Mouse (Mus musculus) right cerebral cortex, postnatal 4 days (tissue): Measurements from ENCODE around the gene Scml4.

Experiments used
- DNase-seq: peaks from one replicate; pipeline ENCODE4 v3.0.0-alpha.2; 2022

The Scml4 gene

DNA sequence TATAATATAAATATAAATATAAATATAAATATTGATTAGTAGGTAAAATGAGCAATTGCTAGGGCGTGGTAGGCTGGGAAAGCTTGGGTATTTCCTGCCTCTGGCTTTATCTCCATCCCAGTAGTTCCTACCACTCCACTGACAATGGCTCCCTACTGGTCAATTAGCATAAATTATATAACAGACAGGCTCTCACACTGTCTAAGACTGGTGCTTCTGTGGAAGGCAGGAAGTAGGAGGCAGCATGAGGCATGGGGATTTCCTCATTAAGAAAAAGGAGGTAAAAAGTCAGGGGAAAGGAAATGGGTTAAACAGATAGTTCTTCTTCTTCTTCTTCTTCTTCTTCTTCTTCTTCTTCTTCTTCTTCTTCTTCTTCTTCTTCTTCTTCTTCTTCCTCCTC is 48.4 kb downstream of the Scml4 start:
- no peak for DNase-seq

- DNase-seq, result no peak
Observed at GRCm38 (mm10) chr10:42910567-42910966, 50.4 kb downstream of the Scml4 start.

DNA sequence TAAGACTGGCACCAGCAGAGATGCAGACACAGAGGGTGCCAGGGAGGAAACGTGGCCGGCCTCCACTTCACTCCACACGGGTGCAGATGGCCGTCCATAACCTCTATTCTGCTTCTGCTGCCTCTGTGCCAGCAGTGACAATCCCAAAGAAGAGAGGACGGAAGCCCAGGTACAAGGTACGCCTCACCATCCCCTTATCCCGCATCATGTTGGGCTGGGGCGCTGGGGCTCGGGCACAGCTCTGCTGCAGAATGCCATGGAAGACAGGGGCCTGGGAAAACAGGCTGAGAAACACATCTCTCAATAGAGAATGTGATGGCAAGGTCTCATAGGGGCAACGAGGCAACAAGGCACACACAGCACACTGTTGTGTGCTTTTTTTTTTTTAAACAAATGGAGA is 51.9 kb downstream of the Scml4 start:
- no peak for DNase-seq

DNA sequence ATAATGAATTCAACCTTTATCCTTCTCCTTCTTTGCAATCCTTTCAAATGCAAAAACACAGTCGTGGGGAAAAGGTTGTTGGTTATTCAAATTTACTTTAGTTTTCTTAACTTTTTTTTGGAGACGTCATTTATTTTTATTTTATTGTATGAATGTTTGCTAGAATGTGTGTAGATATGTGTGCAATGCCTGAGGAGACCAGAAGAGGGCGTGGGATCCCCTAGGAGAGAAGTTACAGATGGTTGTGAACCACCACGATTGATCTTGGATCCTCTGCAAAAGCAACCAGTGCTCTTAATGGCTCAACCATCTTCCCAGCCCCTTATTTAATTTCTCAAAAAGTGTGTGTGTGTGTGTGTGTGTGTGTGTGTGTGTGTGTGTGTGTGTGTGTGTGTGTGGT is 53.0 kb downstream of the Scml4 start:
- DNase-seq, result no peak

GRCm38 (mm10) chr10:42914146-42914545 is 54.0 kb downstream of the Scml4 start:
- no peak for DNase-seq

DNA sequence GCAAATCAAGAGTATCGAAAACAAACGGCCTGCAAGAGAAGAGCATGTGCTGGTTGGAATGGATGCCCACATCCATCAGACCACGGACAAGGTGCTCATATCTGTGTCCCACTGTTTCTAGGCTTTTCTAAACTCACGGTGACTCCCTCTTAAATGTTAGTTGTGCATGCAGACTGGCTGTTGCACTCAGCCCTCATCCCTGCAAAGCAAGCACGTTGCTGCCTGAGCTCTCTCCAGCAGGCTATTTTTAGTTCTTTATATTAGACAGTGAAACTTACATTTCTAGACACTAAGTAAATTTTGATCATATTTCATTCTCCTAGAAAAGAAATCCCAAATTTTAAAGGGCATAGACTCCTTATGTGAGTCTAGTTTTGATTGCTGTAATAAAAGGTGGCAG is 57.2 kb downstream of the Scml4 start:
- DNase-seq, result no peak

DNA sequence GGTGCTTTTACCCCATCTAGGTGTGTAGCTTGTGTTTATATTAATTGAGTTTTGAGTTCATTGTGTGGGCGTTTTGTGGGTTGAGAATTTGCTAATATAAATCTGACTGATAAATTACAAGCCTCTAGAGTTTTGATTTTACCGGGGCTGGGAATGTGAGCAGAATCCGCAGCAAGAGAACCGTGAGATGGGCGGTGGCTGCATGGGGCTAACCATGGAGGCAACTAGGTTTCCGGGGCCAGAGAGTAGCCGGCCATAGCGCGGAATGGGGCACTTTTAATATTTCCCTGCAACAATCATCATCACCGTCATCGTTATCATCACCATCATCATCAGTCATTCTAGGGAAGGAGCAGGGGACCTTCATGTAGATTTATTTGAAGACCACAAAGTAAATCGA is 59.6 kb downstream of the Scml4 start:
- no peak for DNase-seq

GRCm38 (mm10) chr10:42925103-42925866 is 65.1 kb downstream of the Scml4 start:
- DNase-seq, result no peak

DNA sequence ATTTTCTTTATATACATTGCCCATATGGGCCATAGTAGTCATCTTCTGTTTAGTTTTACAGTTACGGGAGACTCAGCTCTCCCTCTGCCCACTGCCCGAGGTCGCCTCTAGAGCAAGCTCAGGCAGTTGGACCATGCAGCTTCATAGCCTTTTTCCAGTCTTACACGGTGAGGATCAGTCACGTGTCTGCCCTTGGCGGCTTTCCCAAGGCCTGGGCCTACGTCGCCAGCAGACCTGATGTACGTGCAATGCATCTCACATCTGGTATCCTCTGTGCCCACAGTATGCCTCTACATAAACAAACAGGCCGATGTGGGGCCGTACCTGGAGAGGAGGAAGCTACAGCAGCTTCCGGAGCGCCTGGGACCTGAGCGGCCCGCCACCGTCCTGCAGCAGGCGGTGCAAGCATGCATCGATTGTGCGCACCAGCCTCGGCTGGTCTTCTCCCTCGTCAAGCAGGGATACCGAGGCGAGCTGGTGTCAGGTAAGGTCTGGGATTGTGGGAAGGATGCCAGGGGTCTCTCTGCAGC is 70.0 kb downstream of the Scml4 start:
- no peak for DNase-seq

- DNase-seq, result no peak
Observed at GRCm38 (mm10) chr10:42932862-42933480, 72.8 kb downstream of the Scml4 start.

DNA sequence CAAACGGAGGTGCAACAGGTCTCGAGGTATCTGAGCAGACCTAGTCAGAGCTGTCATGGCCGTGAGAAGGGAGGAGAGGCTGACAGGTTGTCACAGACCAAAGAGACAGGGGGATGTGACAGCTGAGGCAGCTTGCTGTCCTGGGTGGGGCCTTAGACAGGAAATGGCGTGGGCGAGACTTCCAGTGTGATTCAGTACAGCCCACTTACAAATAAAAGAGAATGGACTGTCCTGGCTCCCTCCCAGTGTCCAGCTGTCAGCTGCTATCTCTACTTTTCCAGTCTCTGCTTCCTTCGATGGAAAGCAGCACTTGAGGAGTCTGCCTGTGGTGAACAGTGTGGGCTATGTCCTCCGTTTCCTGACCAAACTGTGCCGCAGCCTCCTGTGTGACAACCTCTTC is 74.5 kb downstream of the Scml4 start:
- DNase-seq, result no peak

DNA sequence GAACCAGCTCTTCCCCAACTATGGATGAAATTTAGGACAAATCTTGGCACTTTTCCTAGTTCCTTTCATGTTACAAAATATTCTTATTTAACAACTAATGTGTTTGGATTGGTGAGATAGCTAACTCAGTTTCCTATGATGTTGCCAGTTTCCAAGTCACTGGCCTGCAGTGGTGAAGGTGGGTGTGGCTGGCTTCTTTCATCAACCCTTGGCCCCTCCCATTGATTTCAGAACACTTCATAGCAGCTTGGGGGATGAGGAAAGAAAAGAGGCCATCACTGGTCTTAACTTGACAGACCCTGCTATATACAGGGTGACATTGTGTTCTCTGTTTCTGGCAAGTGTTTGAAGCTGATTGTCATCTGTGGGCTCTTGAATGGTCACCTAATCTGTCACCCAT is 76.0 kb downstream of the Scml4 start:
- no peak for DNase-seq

DNA sequence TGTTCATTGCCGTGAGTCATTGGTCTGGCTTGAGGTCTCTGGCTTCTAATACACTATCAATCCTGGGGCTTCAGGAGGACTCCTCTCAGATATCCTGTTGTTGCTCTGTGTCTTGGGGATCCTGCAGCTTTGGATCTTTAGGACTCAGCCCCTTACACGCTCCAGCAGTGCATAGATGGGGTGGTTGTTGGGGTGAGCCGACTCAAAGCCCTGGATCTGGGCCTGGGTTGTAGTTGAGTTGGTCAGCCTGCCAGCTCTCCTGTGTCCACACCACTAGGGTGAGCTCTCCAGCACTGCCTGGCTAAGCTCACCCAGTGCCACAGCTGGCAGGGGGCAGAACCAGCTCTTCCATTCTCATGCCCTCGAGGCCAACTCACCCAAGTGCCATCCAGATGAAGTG is 78.2 kb downstream of the Scml4 start:
- DNase-seq, result no peak

- no peak for DNase-seq
Observed at GRCm38 (mm10) chr10:42939691-42940090, 79.5 kb downstream of the Scml4 start.

DNA sequence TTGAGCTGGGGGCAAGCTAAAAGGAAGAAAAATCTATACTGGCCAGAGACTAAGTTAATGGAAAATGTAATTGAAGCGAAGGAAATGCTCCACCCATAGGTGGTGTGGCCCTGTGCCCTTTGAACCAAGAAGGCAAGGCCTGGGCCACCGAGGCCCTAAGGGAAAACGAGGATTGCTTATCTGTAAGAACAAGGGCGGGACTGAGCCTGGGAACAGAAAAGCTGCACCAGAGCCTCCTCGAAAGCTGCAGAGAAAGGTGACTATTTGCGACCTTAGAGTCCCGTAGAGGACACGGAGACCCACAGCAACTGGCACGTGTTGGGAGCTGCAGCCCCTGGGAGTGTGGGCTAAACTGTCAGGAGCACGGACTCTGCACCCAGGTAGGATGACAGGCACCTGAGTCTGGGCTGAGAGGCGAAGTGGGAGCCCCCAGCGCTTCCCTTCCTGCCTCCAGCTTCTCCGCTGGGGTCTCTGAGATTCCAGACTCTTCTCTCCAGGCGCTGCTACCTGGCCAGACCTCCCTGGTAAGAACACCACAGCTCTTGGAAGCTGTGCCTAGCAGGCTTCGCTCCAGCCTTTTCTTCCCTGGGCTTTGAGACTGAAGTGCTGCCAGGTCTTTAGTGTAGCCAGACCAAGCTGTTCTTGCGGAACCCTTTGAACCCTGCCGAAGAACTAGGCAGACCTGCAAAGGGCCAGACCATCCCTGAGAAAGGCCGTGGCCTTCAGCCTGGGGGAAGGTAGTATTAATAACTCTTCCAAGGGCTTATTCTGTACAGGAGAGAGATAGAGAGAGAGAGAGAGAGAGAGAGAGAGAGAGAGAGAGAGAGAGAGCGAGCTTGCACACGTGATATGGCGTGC is 80.3 kb downstream of the Scml4 start:
- no peak for DNase-seq

- no peak for DNase-seq
Observed at GRCm38 (mm10) chr10:42941278-42941677, 81.1 kb downstream of the Scml4 start.

GRCm38 (mm10) chr10:42941697-42942221 is 81.6 kb downstream of the Scml4 start:
- DNase-seq, result peak; percentile 56

GRCm38 (mm10) chr10:42942300-42942699 is 82.1 kb downstream of the Scml4 start:
- DNase-seq, result peak; percentile 37

GRCm38 (mm10) chr10:42945316-42945715 is 85.1 kb downstream of the Scml4 start:
- DNase-seq, result no peak

DNA sequence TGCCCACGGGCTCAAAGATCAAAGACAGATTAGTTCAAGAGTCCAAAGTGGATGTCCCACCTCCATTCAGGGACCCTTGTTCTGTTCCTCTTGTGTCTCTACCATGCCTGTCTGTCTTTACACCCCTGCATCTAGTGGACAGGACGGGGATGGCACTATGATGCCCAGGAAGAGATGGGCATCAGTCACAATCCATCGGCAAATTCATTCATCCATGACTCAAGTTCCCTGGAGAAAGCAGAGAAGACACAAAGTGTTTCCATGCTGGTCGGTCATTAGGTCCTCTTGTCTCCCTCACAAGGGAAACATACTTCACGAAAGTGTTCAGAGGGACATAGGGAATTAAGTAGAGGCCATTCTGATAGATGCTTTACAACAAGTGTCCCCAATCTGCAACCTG is 87.2 kb downstream of the Scml4 start:
- no peak for DNase-seq

GRCm38 (mm10) chr10:42950252-42950751 is 90.1 kb downstream of the Scml4 start:
- DNase-seq, result no peak

DNA sequence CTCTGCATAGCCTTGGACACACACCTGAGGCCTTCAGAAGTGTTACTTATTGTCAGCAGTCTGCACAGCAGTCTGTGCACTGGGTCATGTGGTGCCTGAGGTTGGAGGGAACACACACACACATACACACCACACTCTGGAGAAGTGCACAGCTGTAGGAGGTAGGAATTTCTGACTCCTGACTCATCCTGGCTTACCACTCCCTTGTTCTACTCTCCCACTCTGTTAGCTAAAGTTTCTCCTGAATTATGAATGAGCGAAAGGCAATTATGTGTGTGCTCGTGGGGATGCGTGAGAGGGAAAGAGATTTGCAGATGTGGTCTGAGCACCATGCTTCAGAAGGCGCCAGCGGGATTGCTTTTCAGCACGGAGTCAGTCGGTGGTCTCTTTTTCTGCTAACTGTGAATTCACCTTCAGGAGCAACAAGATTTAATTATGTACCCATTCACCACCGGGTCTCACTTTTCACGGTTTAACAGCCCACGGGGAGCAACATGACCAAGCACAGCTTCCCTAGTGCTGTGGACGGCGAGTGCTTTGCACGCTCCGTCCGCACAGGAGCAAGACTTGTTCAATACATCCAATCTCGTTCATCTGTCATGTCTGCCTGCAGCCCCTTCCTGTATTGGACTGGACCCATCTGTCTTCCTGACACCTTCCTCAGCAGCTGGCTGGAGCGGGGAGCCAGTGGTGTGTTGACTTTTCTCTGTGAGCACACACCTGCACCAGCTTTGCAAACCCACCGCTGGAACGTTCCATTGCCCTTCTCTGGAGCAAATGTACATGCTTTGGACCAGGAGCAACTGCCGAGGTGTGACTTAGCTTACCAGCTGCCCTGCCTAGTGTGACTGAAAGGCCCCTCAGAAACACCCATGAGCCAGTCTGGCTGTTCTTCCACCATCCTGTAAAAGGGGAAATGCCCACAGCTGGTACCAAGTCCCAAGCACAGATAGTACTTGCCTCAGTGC is 91.2 kb downstream of the Scml4 start:
- no peak for DNase-seq
